Mouse (Mus musculus) ES-Bruce4 (cell line): ENCODE measurements around the gene Gjc1. TPM values are rescaled to one million over a fixed set of nuclear protein-coding genes. Genes with fewer than 3 reads are reported as not detected.

Source experiments
- H3K27ac ChIP-seq: 2 replicates; pipeline ENCODE4 v1.5.1; 2012; ENCODE audit warnings: low read length, inconsistent platforms; ENCODE audit not compliant: insufficient read depth
- H3K27me3 ChIP-seq: 2 replicates; pipeline ENCODE4 v1.6.1; 2012; ENCODE audit warnings: mild to moderate bottlenecking, low read length, inconsistent platforms; ENCODE audit not compliant: control insufficient read depth, poor library complexity, insufficient read depth, severe bottlenecking
- H3K36me3 ChIP-seq: 2 replicates; pipeline ENCODE4 v1.6.1; 2012; ENCODE audit warnings: inconsistent platforms, mild to moderate bottlenecking, low read length, moderate library complexity; ENCODE audit not compliant: control insufficient read depth, poor library complexity, insufficient read depth, severe bottlenecking
- H3K4me1 ChIP-seq: one replicate; pipeline ENCODE4 v1.8.1; 2011; ENCODE audit warnings: low read length; ENCODE audit not compliant: control insufficient read depth, insufficient read depth
- H3K4me3 ChIP-seq: 2 replicates; pipeline ENCODE4 v1.5.1; 2011; ENCODE audit warnings: low read depth, mild to moderate bottlenecking, low read length
- H3K9ac ChIP-seq: 2 replicates; pipeline ENCODE4 v1.6.1; 2012; ENCODE audit warnings: low read depth, mild to moderate bottlenecking, inconsistent platforms; ENCODE audit not compliant: poor library complexity, severe bottlenecking
- H3K9me3 ChIP-seq: replicated peaks from 2 replicates; pipeline ENCODE4 v1.6.1; 2012; ENCODE audit warnings: mild to moderate bottlenecking, low read length, inconsistent platforms; ENCODE audit not compliant: control insufficient read depth, poor library complexity, insufficient read depth, severe bottlenecking
- CTCF ChIP-seq: IDR thresholded peaks from one replicate; pipeline ENCODE4 v1.8.1; 2011; ENCODE audit warnings: low read depth, low read length
- EP300 ChIP-seq: IDR thresholded peaks from 2 replicates; pipeline ENCODE4 v1.6.1; 2011; ENCODE audit warnings: low read depth, low read length; ENCODE audit not compliant: insufficient read depth
- POLR2A ChIP-seq: IDR thresholded peaks from one replicate; pipeline ENCODE4 v1.8.1; 2011; ENCODE audit warnings: low read length; ENCODE audit not compliant: insufficient read depth
- polyA plus RNA-seq: library from polyadenylated mRNA; stranded (reverse); fragments of >200 nt; gene quantifications from 2 replicates; pipeline ENCODE4 v1.2.4, GENCODE M21; 2011; ENCODE audit warnings: low read depth; ENCODE audit not compliant: missing spikeins, insufficient read depth, insufficient read length

The Gjc1 gene
- polyA plus RNA-seq, 1 experiment, result 71.0 TPM

DNA sequence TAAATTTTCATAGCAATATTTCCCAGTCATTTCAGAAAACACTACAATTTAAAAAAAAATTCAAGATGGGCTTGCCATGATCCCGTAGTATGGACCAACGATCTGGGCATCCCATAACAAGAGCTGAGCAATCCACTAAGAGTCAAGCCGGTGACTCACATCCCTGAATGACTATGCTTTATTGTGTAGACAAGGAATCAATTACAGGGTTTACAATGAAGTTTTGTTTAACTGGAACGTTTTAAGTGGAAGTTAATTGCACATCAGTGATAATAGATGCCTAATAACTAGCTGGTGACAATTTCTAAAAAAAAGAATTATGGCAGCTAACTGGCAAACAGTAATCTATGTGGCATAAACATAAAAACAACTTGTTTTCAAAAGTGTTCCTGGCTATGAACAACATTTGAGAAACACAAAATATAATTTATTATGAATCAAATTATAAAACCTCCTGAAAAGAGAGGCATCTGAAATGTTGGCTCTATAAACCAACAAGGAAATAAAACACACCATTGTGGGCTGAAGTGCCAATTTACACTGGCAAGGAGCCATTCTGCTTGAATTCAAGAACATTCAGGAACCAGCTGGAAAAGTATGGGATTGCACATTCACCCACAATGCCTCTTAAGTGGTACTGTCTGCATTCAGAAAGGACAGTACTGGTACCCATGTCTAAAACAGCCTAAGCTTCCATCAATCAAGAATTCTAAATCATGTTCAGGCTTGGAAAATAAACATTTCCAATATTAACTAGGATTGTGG lies 8.6 kb downstream of the Gjc1 start:
- no peak overlapping the region for H3K9ac ChIP-seq
- no peak overlapping the region for H3K27ac ChIP-seq
- no peak for TF ChIP-seq EP300
- H3K4me3 ChIP-seq, result no peak overlapping the region
- H3K4me1 ChIP-seq, result no peaks in the 10 kb centered on the region
- no peaks in the 10 kb centered on the region for H3K27me3 ChIP-seq
- no peaks in the 10 kb centered on the region for H3K9me3 ChIP-seq
- peaks cover 4% of the 10 kb centered on the region; the same call in 1 of the 2 replicates for H3K36me3 ChIP-seq

GRCm38 (mm10) chr11:102808246-102808645 lies 11.3 kb downstream of the Gjc1 start:
- H3K36me3 ChIP-seq, result peaks cover 4% of the 10 kb centered on the region; the same call in 1 of the 2 replicates
- no peak for TF ChIP-seq EP300
- TF ChIP-seq CTCF, result no peak
- no peaks in the 10 kb centered on the region for H3K27me3 ChIP-seq
- H3K9ac ChIP-seq, result no peak overlapping the region
- no peak overlapping the region for H3K27ac ChIP-seq
- H3K4me3 ChIP-seq, result no peak overlapping the region
- no peaks in the 10 kb centered on the region for H3K9me3 ChIP-seq
- H3K4me1 ChIP-seq, result no peaks in the 10 kb centered on the region

DNA sequence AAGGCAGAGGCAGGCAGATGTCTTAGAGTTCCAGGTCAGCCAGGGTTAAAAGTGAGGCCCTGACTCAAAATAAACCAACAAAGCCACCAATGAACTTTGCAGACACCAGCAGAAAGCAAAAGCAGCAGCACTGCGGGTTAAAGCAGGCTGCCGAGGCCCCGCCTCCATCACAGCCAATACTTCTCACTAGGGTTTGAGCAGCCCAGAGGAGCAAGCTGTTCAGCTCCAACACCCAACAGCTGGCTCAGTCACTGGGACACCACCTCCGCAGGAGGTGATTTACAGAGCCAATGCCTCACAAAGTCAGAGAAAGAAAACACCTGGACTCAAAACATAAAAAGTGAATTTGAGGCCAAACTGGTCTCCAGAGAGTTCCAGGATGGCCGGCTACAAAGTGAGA lies 16.0 kb downstream of the Gjc1 start:
- peaks cover 35% of the 10 kb centered on the region for H3K36me3 ChIP-seq
- no peaks in the 10 kb centered on the region for H3K4me1 ChIP-seq
- H3K4me3 ChIP-seq, result no peak overlapping the region
- no peak overlapping the region for H3K9ac ChIP-seq
- no peaks in the 10 kb centered on the region for H3K27me3 ChIP-seq
- TF ChIP-seq EP300 (no peak), CTCF (no peak), POLR2A (no peak)
- H3K27ac ChIP-seq, result no peak overlapping the region
- H3K9me3 ChIP-seq, result no peaks in the 10 kb centered on the region

- no peak overlapping the region for H3K9ac ChIP-seq
- TF ChIP-seq CTCF, result no peak
- TF ChIP-seq EP300, result no peak
- TF ChIP-seq POLR2A, result no peak
- H3K27ac ChIP-seq, result no peak overlapping the region
- H3K27me3 ChIP-seq, result no peaks in the 10 kb centered on the region
- no peaks in the 10 kb centered on the region for H3K4me1 ChIP-seq
- H3K4me3 ChIP-seq, result no peak overlapping the region
- H3K9me3 ChIP-seq, result no peaks in the 10 kb centered on the region
- H3K36me3 ChIP-seq, result peaks cover 3% of the 10 kb centered on the region
Observed at GRCm38 (mm10) chr11:102794157-102794556, 25.3 kb downstream of the Gjc1 start.

DNA sequence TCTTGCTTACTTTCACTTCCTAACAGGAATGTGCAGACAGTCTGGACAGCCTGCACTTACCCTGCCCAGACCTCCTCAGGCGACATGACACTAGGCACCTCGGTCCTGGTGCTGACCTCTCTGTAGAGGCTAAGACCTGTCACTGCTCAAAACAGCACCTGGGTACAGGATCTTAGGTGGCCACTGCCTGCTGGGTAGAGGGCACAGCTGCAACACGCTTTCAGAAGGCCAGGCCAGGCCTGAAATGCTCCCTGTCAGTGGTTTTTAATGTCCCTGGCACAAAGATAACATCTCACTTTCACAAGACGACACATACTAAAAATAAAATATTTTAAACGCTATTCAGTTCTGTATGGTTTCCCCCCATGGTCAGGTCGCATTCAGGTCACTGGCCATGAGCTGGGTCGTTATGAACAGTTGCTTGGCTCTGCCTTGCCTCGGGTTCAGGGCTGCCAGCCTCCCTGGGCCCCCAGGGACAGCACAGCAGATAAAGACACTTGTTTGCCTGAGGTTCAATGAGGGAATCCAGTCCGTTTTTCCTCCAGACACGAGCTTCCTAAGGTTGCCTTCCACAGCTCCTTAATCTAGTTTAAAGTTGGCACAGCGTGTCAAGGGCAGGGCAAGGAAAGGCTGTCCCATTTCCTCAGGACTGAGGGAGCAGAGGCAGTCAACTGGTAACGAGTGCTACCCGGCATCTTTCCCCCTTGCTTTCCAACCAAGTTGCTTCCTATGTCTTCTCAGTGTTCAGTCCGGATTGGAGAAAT lies 27.6 kb downstream of the Gjc1 start:
- Histone ChIP-seq H3K27me3 (no peaks in the 10 kb centered on the region), H3K4me1 (no peaks in the 10 kb centered on the region), H3K9me3 (no peaks in the 10 kb centered on the region), H3K27ac (no peak overlapping the region), H3K36me3 (no peaks in the 10 kb centered on the region), H3K9ac (no peak overlapping the region), H3K4me3 (no peak overlapping the region)
- TF ChIP-seq CTCF (no peak), POLR2A (no peak), EP300 (no peak)

DNA sequence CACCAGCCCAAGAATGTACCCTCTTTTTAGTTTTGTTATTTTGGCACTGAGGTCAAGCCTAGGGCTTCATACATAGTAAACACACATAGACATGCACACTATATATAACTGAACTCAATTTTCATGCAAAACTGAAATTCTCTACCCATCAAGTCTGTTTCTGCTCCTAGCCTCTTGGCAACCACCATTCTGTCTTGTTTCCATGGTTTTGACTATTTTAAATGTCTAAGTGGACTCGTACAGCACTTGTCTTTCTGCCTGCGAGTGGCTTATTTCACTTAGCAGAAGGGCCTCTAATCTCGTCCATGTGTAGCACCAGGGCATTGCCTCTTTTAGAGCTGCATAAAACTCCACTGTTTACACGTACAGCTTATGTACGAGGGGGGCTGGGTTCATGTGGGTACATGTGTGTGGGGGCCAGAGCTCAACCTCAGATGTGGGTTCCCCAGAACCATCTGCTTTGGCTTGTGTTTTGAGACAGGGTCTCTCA lies 31.8 kb downstream of the Gjc1 start:
- TF ChIP-seq POLR2A, result no peak
- no peak for TF ChIP-seq CTCF
- no peak for TF ChIP-seq EP300
- Histone ChIP-seq H3K9me3 (no peaks in the 10 kb centered on the region), H3K4me3 (no peak overlapping the region), H3K9ac (no peak overlapping the region), H3K27me3 (no peaks in the 10 kb centered on the region), H3K4me1 (peaks cover 1% of the 10 kb centered on the region), H3K27ac (no peak overlapping the region), H3K36me3 (no peaks in the 10 kb centered on the region)
